Mouse (Mus musculus): Measurements from ENCODE around the gene Ak5.

Ak5 gene

GRCm38 (mm10) chr3:152509268-152509667 lies 158.9 kb downstream of the Ak5 start:
- no peak for DNase-seq

DNA sequence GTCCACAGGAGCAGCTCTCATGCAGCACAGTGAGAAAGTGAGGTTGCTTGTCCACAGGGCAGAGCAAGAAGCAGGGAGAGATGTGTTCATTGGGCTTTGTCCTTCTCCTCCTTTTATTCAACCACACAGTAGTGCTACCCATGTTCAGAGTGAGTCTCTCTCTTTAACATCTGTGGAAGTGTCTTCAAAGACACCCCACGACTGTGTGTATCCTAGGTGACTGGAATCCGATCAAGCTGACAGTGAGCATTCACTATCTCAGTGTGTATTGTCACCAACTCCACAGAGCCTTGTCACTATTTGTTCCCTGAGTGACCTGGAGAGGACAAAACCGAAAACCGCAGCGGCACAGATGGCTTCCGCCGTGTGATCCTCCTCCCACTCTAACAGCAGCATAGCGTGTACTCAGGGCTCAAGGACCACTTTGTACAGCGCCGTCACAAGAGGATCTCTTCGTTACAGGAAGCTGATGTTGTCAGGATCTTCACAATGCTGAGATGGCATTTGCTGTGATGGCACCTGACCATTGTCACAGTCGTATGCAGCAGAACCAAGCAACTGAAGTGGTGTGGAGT lies 159.7 kb downstream of the Ak5 start:
- no peak for DNase-seq

DNA sequence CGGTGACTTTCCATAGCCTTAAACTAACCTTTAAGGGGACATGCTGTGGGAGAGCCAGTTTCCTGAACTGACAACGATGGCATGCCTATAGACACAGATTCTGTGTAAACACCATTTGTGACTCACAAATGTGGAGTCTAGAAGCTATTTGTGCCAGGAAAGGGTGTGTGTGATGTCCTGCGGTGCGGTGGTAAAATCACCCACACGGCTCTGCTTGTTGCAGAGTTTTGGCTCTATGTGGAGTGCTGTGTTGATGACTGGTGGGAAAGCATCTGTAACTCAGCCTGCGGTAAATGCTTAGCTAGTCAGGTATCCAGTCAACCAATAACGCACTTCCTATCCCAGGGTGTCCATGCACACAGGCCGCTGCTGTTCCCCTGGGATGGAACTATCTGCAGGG lies 160.3 kb downstream of the Ak5 start:
- DNase-seq: no peak

DNA sequence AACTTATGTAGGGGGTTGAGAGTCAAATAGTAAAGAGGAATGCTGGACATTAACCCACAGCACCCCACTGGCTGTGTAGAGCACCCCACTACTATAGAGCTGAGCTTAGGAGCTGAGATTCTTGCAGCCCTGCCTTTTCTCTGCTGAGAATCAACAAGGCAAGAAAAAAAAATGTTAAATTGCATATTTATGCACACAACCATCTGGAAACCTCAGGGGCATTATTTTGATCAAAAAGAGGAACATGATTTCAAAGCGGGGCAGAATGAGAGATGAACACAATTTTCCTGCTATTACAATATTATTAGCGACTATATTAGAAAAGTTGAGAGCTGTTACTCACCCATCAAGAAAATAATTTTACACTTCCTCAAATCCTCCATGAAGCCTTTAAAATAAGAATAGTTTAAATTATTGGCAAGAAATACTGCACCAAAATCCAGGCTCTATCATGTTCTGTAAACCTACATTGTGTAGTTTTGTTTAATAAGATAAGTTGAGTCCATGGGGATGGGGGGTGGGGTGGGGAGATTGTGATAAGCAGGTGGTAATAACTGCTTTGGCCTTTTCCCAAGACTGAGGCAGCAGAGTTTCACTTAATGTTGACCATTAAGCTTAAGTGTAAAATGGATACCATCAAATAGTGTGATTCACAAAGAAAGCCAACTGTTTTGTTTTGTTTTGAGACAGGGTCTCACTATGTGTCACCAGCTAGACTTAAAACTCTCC lies 169.0 kb downstream of the Ak5 start:
- DNase-seq: no peak

DNA sequence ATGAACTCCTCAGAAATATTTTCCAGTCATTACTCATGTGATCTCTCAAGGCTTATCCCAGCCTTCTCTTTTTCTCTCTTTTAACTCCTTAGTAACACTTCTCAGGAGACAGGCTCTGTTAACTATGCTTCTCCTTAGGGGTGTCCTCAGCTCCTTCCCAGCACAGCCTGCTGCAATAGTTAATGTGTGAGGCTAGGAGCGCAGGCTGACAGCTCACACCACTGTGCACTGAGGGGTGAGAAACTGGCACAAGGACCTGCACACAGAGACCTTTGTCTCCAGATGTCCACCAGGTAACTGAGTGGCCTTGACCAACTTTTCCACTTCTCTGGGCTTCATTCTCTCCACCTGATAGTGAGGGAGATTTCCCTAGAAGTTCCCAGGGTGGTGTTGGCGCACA lies 170.3 kb downstream of the Ak5 start:
- DNase-seq: no peak

- DNase-seq: no peak
These were observed 171.1 kb downstream of the Ak5 start for GRCm38 (mm10) chr3:152497084-152497483.

DNA sequence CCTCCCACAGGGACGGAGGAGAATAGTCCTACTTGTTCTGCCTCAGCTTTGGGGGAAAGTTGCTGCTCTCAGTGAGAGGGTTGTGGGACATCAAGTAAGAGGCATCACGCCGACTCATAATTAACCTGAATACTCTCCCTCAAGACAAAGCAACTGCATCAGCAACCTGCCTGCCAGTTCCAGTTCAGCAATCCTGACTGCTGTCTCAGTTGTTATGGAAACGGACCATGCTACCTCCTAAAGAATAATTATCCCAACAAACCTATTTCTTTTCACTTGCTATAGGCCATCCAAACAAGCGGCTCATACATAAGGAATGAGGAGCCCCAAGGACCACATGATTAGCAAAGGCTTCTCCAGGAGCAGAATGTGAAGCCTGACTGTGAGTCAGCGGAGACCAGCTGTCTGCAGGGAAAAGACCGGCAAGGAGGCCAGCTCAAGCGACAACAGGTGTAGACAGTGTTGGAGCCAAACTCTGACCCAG lies 172.7 kb downstream of the Ak5 start:
- DNase-seq: no peak

GRCm38 (mm10) chr3:152494667-152495360 lies 173.3 kb downstream of the Ak5 start:
- no peak for DNase-seq

DNA sequence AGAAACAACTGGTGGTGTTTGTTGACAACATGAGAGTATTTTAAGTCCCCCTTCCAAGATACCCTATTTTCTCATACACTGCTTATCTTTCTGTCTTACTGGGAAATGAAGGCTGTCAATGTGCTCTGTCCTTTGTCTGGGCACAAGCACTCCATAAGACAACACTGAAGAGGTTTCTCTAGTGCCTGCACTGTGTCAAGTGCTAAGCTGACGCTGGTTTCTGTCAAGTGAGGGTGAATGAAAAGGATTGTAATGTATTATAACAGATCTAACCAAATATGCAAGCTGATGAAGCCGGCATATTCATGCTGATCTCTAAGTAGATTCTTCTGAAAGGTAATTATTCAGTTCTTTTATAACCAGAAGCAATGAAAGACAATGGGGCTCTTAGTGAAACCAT lies 174.3 kb downstream of the Ak5 start:
- no peak for DNase-seq

DNA sequence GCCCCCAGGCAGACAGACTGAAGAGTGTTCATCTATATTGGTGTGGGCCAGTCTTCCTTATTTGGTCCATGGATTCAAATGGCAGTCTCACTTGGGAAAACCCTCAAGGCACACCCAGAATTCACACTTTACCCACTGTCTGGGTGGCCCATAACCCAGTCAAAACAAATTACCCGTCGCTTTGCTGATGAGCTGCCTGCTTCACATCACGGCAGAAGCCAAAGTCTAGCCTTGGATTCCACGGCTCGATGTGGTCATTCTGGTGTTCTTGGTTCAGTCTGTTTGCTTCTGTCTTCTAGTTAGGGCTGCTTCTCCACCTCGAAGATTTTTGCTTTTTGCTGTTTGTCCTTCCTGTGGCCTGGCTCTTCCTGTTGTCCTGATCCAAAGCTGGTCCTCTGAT lies 175.9 kb downstream of the Ak5 start:
- DNase-seq: no peak

GRCm38 (mm10) chr3:152490423-152490822 lies 177.7 kb downstream of the Ak5 start:
- DNase-seq: no peak

GRCm38 (mm10) chr3:152488964-152489363 lies 179.2 kb downstream of the Ak5 start:
- DNase-seq: no peak

DNA sequence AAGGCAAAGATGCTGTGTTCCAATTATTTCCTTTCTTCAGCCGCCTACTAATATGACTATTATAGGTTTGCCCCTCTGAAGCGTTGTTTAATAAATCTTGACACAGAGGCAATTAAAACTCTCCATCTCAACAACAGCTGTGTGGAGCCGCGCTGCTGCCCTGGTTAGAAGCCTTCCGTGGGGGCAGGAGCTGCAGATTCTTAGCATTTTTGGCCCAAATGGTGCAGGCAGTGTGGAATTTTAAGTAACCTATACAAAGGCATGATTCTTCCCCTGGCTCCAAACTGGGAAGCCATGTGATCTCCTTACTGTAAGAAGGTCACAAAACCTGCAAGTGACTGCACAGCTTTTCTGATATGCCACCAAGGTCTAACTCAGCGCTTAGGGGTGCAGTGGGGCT lies 184.0 kb downstream of the Ak5 start:
- no peak for DNase-seq

DNA sequence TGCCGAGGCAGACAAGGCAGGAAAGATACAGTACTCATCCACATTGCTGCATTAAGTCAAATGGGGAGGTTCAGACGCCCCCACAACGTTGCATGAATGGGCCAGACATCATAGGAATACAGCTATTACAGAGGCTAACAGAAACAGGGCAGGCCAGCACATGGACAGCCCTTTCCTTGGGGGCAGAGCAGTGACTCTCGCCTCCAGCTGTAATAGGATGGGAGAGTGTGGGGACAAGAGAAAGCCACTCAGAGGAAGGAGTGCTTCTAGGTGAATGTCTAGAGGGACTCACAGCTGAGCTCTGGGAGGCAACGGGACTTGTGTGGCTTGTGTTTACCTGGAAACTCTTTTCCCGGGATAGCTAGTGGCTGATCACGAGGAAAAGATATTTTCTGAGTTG lies 184.4 kb downstream of the Ak5 start:
- DNase-seq: no peak

DNA sequence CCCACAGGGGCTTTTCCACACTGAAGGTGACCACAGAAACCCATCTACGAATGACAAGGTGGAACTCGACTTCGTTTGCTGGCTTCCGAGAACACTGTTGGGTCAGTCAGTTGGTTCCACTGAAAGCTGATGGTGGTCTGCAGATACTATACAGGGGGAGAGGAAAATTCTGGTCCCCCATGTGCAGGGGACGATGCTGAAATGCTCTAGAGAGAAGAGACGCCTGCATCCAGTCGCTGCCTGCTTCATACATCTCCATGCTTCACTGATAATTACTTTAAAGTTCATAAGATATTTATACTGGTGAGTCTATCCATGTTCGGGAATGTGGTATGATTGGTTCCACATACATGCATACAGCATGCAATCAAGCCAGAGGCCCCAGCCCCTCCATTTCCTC lies 186.0 kb downstream of the Ak5 start:
- DNase-seq: no peak

DNA sequence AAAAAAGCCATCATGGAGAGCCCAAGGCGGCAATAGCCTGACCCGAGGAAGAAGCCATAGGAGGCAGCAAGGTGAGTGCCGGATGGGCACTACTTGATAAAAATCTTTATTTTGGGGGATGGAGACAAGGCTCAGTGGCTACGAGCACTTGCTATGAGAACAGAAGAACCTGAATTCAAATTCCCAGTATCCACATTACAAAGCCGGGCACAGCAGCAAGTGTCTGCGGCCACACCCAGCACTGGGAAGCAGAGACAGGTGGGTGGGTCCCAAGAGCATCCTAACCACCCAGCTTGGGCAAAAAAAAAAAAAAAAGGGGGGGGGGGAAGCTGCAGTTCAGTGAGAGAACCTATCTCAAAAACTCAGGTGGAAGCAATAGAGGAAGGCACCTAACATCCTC lies 187.8 kb downstream of the Ak5 start:
- no peak for DNase-seq

DNA sequence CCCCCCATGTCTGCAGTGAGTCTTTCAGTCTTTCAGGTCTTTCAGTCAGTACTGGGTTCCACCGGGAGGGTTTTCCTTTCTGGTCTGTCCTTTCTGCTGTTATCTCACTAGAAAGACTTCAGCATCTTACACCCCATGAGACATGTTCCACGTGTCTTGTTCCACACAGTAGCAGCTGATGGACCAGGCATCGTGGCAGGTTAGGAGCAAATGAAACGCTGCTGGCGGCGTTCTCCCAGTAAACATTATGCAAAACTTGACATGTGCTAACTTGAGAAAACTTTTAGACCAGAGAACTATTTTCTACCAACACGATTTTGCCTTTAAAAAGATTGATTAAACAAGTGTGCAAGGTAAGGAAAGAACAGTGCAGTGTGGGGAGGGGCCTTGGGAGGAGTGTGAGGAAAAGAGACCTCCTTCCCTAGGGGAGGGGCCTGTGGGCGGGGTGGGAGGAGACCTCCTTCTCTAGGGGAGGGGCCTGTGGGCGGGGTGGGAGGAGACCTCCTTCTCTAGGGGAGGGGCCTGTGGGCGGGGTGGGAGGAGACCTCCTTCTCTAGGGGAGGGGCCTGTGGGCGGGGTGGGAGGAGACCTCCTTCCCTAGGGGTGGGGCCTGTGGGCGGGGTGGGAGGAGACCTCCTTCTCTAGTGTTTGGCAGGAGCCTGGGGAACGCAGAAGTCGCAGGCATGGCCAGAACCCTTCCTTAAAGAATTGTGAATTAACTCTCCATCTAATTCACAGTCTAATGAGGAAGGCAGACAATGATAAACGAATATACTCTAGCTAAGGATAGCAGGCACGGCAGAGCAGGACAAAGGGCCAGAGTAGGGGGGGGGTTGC lies 189.3 kb downstream of the Ak5 start:
- peak; percentile 56 for DNase-seq

DNA sequence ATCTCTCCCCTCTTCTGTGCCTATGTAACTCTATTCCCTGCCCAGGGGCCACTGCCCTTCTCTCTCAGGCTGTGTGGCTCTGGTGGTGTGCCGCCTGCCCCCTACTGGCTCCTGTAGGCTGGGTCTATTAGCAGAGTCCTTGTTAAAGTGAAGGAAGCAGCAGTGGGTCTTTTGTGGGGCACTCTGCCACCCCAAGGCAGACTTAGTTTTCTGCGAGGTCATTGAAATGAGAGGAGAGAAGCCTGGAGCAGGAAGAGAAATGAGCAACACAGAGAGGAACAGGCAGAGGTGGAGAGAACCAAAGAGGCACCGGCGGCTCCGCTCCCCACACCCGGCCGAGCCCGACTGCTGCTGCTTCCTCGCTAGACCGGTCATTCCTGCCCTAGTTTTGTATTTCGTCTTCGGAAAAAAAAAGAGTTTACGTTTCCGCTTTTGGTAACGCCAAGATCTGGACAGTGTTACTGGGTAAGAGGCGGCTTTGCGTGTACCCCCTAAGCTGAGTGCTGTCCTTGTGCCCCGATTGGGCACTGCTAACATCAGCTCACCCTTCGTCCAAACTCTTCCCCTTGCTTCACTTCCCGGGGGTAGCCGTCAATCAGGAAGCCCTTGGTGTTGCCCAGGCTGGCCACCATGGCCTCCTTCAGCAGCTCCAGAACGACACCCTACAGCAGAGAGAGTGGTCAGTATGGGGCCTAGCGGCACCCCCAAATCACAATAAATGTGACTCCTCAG lies 190.2 kb downstream of the Ak5 start:
- DNase-seq: peak; percentile 65

GRCm38 (mm10) chr3:152475894-152476293 lies 192.3 kb downstream of the Ak5 start:
- DNase-seq: no peak

GRCm38 (mm10) chr3:152475278-152475669 lies 192.9 kb downstream of the Ak5 start:
- no peak for DNase-seq

DNA sequence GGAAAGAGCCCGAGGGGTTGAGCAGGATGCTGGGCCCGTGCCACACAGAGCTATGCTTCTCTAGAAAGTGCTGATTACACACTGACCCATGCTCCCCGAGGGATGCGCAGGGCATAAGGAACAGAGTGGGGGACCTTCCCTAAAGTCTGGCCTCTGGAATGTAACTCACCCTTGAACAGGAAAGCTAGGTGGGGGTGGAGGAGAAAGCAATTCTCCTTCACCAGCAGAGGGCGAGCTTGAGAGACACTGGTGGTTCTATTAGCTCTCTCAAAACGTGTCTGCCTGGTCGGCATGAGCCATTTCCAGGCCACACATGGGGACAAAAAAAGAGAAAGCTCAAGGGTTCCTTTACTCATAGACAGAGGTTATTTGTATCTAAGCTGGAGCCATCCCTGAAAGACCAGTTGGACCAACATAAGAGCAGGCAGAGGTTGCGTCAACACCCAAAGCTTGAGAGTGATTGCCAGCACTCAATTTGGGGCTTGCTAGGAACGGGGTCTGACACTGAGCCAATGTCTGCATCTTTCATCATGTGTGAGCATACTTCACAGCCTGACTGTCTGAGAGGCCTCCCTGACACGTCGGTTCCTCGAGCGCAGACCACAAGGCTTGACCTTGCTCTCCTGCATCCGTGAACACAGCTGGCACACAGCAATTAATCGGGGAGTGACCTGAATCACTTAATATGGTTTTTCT lies 193.4 kb downstream of the Ak5 start:
- peak; percentile 78 for DNase-seq

GRCm38 (mm10) chr3:152472676-152473075 lies 195.5 kb downstream of the Ak5 start:
- DNase-seq: no peak
